Mouse (Mus musculus) embryonic facial prominence, embryonic 11.5 days (tissue): Measurements from ENCODE around the gene H2afy. TPM values are rescaled to one million over a fixed set of nuclear protein-coding genes. Genes with fewer than 3 reads are reported as not detected.

ENCODE experiments used
- ATAC-seq: fragments of 200-750 bp; cut with Nextera tagmentation; replicated peaks from 2 replicates; pipeline ENCODE4 v1.8.0; 2017; ENCODE audit warnings: low read depth; ENCODE audit not compliant: insufficient number of reproducible peaks, low FRiP score, low TSS enrichment
- DNase-seq: peaks from one replicate; pipeline ENCODE4 v3.0.0-alpha.2; 2015; ENCODE audit warnings: low spot score
- H3K27ac ChIP-seq: fragments of 300-500 bp; sonication (generic); replicated peaks from 2 replicates; pipeline ENCODE4 v1.5.1; 2014; ENCODE audit warnings: mild to moderate bottlenecking, low read depth, low read length, control low read depth
- H3K27me3 ChIP-seq: fragments of 300-500 bp; sonication (generic); 2 replicates; pipeline ENCODE4 v1.6.1; 2014; ENCODE audit warnings: mild to moderate bottlenecking, low read length, moderate library complexity, mixed read lengths; ENCODE audit not compliant: control insufficient read depth, insufficient read depth
- H3K36me3 ChIP-seq: fragments of 300-500 bp; sonication (generic); replicated peaks from 2 replicates; pipeline ENCODE4 v1.6.1; 2014; ENCODE audit warnings: low read depth, mild to moderate bottlenecking, low read length, moderate library complexity, mixed read lengths; ENCODE audit not compliant: control insufficient read depth, insufficient read depth
- H3K4me1 ChIP-seq: fragments of 300-500 bp; sonication (generic); 2 replicates; pipeline ENCODE4 v1.6.1; 2014; ENCODE audit warnings: low read length, mixed read lengths; ENCODE audit not compliant: control insufficient read depth, insufficient read depth
- H3K4me2 ChIP-seq: fragments of 300-500 bp; sonication (generic); 2 replicates; pipeline ENCODE4 v1.6.1; 2014; ENCODE audit warnings: low read depth, mild to moderate bottlenecking, control low read depth, low read length, moderate library complexity
- H3K4me3 ChIP-seq: fragments of 300-500 bp; sonication (generic); 2 replicates; pipeline ENCODE4 v1.5.1; 2014; ENCODE audit warnings: low read depth, low read length, control low read depth
- H3K9ac ChIP-seq: fragments of 300-500 bp; sonication (generic); replicated peaks from 2 replicates; pipeline ENCODE4 v1.6.1; 2014; ENCODE audit warnings: mild to moderate bottlenecking, control low read depth, low read length
- H3K9me3 ChIP-seq: fragments of 300-500 bp; sonication (generic); replicated peaks from 2 replicates; pipeline ENCODE4 v1.6.1; 2016; ENCODE audit warnings: mild to moderate bottlenecking, low read length, inconsistent platforms, mixed read lengths; ENCODE audit not compliant: control insufficient read depth
- WGBS: fragments of 180-500 bp; shearing (Covaris S2); extraction: QIAGEN DNeasy Blood & Tissue Kit; methylation state at CpG from one replicate; pipeline ENCODE4 v1.1.7; 2014; 5-methylcytosine and 5-hydroxymethylcytosine counted together
- polyA plus RNA-seq: library from polyadenylated mRNA; unstranded; fragments of >200 nt; fragmentation: Nextera tagmentation; extraction: Ambion mirVana; gene quantifications from 2 replicates; pipeline ENCODE4 v1.2.1, GENCODE M21; 2014

The H2afy gene
- polyA plus RNA-seq, 1 experiment from 2014 or later: 651 TPM

DNA sequence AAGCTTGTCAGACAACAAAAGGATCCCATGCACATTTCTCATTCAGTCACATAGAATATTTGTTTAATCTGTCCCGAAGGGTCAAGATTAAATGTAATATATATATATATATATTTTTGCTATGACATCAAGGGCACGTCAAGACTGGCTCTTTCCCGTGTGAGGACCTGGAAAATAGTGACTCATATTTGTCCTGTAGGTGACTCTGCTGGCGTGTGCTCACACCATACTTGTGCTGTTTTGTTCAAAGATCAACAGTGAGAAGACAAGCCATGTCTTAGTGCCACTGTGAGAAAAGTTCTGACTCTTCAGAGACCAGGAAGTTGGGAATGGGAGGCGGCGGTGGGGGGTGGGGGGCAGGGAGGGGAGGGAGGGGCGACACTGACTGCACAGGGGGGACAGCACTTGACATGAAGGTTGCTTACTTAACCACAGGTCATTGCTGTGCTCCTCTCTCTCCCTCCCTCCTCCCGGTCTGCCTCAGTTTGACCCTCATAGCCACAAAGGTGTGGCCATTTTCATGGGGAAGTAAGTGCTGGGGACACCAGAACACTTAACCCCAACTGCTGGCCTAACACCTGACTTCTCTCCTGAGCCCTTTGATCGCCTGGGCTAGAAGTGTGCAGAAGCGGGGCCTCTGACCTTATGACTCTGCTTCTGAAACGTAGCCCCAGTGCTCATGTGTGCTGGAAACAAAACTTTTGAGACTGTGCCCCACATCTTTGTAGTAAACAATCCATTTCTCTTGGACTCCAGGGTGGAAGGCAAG lies 6.4 kb upstream of the H2afy start:
- no peaks in the 10 kb centered on the region for H3K9me3 ChIP-seq
- H3K9ac ChIP-seq: no peak overlapping the region
- no peaks in the 10 kb centered on the region for H3K27me3 ChIP-seq
- ATAC-seq (no peak), DNase-seq (no peak)
- no peak overlapping the region for H3K4me2 ChIP-seq
- H3K27ac ChIP-seq: no peak overlapping the region
- H3K4me3 ChIP-seq: no peak overlapping the region
- no peaks in the 10 kb centered on the region for H3K36me3 ChIP-seq
- 15% methylated on average over 11 of the region's 11 CpGs for WGBS
- no peaks in the 10 kb centered on the region; the same call in 1 of the 2 replicates for H3K4me1 ChIP-seq

DNA sequence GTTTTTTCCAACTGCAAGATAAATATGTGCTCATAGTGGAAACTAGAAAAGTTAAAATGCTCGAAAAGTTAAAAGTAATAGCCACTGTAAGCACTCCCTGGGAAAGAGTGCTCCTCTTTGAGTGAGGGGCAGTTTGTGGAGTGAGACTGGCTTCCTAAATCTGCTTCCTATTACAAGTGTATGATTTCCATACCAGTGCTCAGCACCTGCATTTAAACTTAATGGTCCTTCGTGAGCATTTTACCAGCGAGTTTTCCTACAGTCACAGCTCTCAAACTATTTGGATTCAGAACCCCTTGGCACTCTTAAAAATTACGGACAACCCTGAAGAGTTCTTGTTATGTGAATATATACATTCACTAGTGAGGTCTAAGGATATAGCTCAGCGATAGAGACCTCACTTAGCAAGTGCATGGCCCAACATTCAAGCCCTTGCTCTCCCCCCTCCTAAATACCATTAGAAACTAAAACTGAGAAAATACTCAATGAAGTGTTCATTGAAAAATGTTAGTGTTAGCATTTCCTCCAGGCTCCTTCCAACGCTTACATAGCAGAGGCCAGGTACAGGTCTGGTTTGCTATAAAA lies 3.1 kb upstream of the H2afy start:
- no peak for DNase-seq
- H3K9ac ChIP-seq: no peak overlapping the region; the same call in 1 of the 2 replicates
- 50% methylated on average over 6 of the region's 6 CpGs for WGBS
- no peak overlapping the region for H3K4me3 ChIP-seq
- no peak for ATAC-seq
- H3K4me1 ChIP-seq: no peaks in the 10 kb centered on the region; the same call in 1 of the 2 replicates
- H3K27ac ChIP-seq: no peak overlapping the region; the same call in 1 of the 2 replicates
- no peaks in the 10 kb centered on the region for H3K27me3 ChIP-seq
- no peaks in the 10 kb centered on the region for H3K9me3 ChIP-seq
- H3K4me2 ChIP-seq: no peak overlapping the region
- no peaks in the 10 kb centered on the region for H3K36me3 ChIP-seq

DNA sequence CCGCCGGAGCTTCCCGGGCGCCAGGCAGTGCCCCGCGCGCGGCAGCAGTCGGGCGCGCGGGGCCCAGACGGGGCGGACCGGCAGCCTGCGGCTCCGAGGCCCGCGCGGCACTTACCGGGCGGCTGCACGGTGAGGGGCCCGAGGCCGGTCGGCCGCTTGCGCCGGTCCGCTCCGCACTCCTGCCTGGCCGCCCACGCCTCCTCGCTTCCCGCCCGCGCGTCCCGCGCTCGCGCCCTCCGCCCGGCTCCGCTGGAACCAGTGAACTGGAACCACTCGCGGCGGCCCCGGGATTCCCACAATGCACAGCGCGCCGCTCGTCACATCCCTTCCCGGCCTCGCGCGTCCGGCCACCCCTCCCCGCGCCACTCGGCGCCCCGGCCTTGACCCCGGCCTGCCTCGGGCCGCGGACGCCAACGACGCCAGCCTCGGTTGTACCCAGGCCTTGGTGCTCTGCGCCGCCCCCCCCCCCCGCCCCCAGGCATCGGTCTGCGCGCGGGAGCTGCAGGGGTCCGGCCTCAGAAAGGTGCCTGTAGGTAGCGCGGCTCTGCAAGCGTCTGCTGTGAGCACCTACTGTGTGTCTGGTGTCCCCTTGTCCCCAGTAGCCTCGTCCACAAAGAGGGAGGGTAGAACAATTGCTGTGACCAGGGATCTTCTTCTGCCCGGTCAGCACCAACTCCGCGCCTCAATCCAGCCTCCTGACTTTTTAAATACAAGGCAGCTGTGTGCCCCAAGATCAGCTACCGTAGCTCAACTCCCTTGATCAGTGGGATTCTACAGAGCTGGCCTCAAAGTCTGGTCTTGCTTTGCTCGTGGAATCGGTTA lies 719 bp downstream of the H2afy start:
- peak overlapping the region; percentile 85 for H3K27ac ChIP-seq
- H3K4me2 ChIP-seq: peak overlapping the region; percentile 84
- H3K27me3 ChIP-seq: no peaks in the 10 kb centered on the region
- peak overlapping the region; percentile 99 for H3K9ac ChIP-seq
- no peaks in the 10 kb centered on the region; the same call in 1 of the 2 replicates for H3K36me3 ChIP-seq
- no peaks in the 10 kb centered on the region for H3K9me3 ChIP-seq
- 2% methylated on average over 62 of the region's 89 CpGs for WGBS
- DNase-seq: peak; percentile 86
- no peaks in the 10 kb centered on the region; the same call in 1 of the 2 replicates for H3K4me1 ChIP-seq
- ATAC-seq: peak; percentile 84
- peak overlapping the region; percentile 98 for H3K4me3 ChIP-seq

DNA sequence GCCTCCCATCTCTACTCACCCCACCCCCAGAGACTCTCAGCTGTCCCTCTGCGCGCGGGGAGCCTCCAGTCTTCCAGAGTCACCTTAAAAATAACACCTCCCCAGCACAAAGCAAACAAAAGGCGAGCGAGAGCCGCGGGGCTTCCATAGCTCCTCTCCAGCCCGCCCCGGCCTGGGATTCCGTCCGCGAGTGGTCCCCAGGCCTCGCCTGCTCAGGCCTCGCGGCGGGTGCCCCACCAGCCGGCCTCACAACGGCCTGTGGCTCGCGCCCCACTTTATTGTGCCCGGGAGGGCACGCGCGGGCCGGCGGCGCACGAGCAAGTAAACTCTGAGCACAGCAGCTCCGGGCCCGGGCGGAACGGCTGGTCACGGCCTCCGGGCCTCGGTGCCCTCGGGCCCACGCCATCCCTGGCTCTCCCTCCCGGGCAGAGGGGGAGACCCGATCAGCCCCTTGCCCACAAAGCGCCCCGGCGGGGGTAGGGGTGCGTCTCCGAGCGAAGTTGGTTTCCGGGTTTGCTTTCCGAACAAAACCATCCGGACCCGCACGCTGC lies 1.5 kb downstream of the H2afy start:
- no peak for ATAC-seq
- Histone ChIP-seq H3K36me3 (no peaks in the 10 kb centered on the region; the same call in 1 of the 2 replicates), H3K4me1 (no peaks in the 10 kb centered on the region; the same call in 1 of the 2 replicates), H3K4me2 (peak overlapping the region; percentile 84), H3K9ac (peak overlapping the region; percentile 99), H3K27ac (peak overlapping the region; percentile 85), H3K4me3 (peak overlapping the region; percentile 98), H3K9me3 (no peaks in the 10 kb centered on the region), H3K27me3 (no peaks in the 10 kb centered on the region)
- peak; percentile 52 for DNase-seq
- under 1% methylated on average over 48 of the region's 50 CpGs for WGBS

DNA sequence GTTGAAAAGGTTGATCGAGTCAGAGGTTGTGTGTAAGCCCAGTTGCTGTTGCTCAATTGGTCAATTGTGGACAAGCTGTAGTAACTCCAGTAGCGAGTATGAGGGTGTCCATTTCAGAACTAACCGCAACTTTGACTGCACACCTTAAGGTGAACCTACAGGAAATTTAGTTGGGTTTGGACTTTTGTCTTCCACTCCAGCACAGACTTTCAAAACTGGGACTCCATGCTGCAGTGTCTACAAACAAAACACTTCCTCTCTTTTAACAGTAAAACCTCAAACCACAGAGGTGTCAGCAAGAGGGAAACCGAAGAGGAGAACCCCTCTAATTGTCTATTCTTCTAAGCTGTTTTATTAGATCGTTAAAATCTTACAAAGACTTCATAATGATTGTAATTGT lies 2.1 kb downstream of the H2afy start:
- H3K36me3 ChIP-seq: no peaks in the 10 kb centered on the region; the same call in 1 of the 2 replicates
- no peak for ATAC-seq
- no peaks in the 10 kb centered on the region; the same call in 1 of the 2 replicates for H3K4me1 ChIP-seq
- no peak overlapping the region for H3K27ac ChIP-seq
- peak overlapping the region; percentile 98 for H3K4me3 ChIP-seq
- H3K27me3 ChIP-seq: no peaks in the 10 kb centered on the region
- H3K4me2 ChIP-seq: peak overlapping the region; percentile 84
- WGBS: 46% methylated on average over 5 of the region's 5 CpGs
- peak overlapping the region; percentile 99 for H3K9ac ChIP-seq
- DNase-seq: no peak
- H3K9me3 ChIP-seq: no peaks in the 10 kb centered on the region

DNA sequence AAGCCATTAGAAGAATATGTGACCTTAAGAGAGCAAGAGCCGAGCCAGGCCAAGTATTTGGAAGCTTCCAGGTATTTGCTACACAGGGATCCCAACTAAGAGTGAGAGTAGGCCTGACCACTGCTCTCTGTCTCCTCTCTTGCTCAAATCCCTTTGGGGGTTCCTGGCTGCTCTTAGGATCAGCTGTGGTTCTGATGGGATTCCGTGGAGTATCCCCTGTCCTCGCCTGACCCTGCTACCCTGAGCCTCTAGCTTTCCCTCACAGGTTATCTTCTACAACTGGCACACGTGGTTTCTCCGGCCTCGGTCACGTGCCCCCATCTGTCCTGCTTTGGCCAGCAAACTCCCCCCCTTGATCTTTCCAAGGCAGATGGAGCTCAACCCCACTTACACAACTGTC lies 3.2 kb downstream of the H2afy start:
- Histone ChIP-seq H3K4me1 (no peaks in the 10 kb centered on the region; the same call in 1 of the 2 replicates), H3K36me3 (peaks cover 4% of the 10 kb centered on the region), H3K27ac (no peak overlapping the region), H3K4me3 (no peak overlapping the region), H3K9ac (no peak overlapping the region), H3K4me2 (no peak overlapping the region), H3K27me3 (no peaks in the 10 kb centered on the region), H3K9me3 (no peaks in the 10 kb centered on the region)
- 85% methylated on average over 7 of the region's 7 CpGs for WGBS
- ATAC-seq (no peak), DNase-seq (no peak)

DNA sequence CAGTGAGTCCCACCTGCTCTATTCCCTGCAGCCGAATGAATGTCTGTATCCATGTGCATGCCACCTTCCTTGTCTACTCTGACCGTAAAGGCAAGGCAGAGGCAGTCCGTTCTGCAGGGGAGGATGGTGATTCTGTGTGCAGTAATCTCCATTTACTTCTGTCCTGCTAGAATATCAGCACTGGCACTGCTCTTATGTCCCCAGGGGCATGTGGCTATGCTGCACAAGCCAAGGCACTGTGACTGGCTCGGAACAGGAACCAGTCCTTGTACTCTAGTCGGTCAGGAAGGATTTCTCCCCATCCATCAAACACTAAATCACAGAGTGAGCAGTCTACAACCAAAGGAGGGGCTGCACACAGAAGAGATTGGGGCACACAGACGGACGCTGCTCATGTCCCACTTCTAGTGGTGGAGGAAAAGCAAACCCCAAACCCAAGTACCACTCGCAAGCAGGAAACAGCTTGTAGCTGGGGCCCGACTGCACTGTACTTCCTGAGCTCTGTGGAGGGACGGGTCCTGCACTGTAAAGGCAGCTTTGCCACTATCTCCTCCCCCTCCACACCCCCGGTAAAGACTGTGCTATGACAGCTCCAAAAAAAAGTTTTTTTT lies 3.7 kb downstream of the H2afy start:
- WGBS: 87% methylated on average over 11 of the region's 11 CpGs
- H3K4me1 ChIP-seq: no peaks in the 10 kb centered on the region; the same call in 1 of the 2 replicates
- no peak overlapping the region for H3K27ac ChIP-seq
- H3K4me2 ChIP-seq: no peak overlapping the region
- H3K4me3 ChIP-seq: no peak overlapping the region
- H3K27me3 ChIP-seq: no peaks in the 10 kb centered on the region
- DNase-seq: no peak
- peaks cover 8% of the 10 kb centered on the region for H3K36me3 ChIP-seq
- no peak for ATAC-seq
- no peak overlapping the region for H3K9ac ChIP-seq
- H3K9me3 ChIP-seq: no peaks in the 10 kb centered on the region
